Mouse (Mus musculus) forebrain, embryonic 13.5 days (tissue): Measurements from ENCODE around the gene Pstpip1. TPM values are rescaled to one million over a fixed set of nuclear protein-coding genes. Genes with fewer than 3 reads are reported as not detected.

Experiments used
- ATAC-seq: fragments of 200-750 bp; cut with Nextera tagmentation; 2 replicates; pipeline ENCODE4 v1.8.0; 2017
- H3K27ac ChIP-seq: fragments of 300-500 bp; sonication (generic); 2 replicates; pipeline ENCODE4 v1.5.1; 2015; ENCODE audit warnings: inconsistent platforms, mild to moderate bottlenecking, moderate library complexity
- H3K27me3 ChIP-seq: fragments of 300-500 bp; sonication (generic); 2 replicates; pipeline ENCODE4 v1.6.1; 2015; ENCODE audit warnings: mild to moderate bottlenecking, inconsistent platforms
- H3K36me3 ChIP-seq: fragments of 300-500 bp; sonication (generic); 2 replicates; pipeline ENCODE4 v1.6.1; 2015; ENCODE audit warnings: mild to moderate bottlenecking, inconsistent platforms; ENCODE audit not compliant: poor library complexity, severe bottlenecking
- H3K4me1 ChIP-seq: fragments of 300-500 bp; sonication (generic); 2 replicates; pipeline ENCODE4 v1.6.1; 2015; ENCODE audit warnings: inconsistent platforms
- H3K4me2 ChIP-seq: fragments of 300-500 bp; sonication (generic); 2 replicates; pipeline ENCODE4 v1.6.1; 2015; ENCODE audit warnings: inconsistent platforms, mild to moderate bottlenecking, moderate library complexity
- H3K4me3 ChIP-seq: fragments of 300-500 bp; sonication (generic); 2 replicates; pipeline ENCODE4 v1.5.1; 2015; ENCODE audit warnings: mild to moderate bottlenecking, inconsistent platforms
- H3K9ac ChIP-seq: fragments of 300-500 bp; sonication (generic); 2 replicates; pipeline ENCODE4 v1.6.1; 2015; ENCODE audit warnings: mild to moderate bottlenecking, inconsistent platforms
- H3K9me3 ChIP-seq: fragments of 300-500 bp; sonication (generic); replicated peaks from 2 replicates; pipeline ENCODE4 v1.6.1; 2016; ENCODE audit warnings: inconsistent platforms
- WGBS: fragments of 180-500 bp; shearing (Covaris S2); methylation state at CpG from one replicate; pipeline ENCODE4 v1.1.7; 2015; 5-methylcytosine and 5-hydroxymethylcytosine counted together
- polyA plus RNA-seq: library from polyadenylated mRNA; unstranded; fragments of >200 nt; fragmentation: Nextera tagmentation; extraction: Ambion mirVana; gene quantifications from 2 replicates; pipeline ENCODE4 v1.2.1, GENCODE M21; 2015

Pstpip1 gene
- 0.40 and 0.41 TPM in 2 replicates for polyA plus RNA-seq

DNA sequence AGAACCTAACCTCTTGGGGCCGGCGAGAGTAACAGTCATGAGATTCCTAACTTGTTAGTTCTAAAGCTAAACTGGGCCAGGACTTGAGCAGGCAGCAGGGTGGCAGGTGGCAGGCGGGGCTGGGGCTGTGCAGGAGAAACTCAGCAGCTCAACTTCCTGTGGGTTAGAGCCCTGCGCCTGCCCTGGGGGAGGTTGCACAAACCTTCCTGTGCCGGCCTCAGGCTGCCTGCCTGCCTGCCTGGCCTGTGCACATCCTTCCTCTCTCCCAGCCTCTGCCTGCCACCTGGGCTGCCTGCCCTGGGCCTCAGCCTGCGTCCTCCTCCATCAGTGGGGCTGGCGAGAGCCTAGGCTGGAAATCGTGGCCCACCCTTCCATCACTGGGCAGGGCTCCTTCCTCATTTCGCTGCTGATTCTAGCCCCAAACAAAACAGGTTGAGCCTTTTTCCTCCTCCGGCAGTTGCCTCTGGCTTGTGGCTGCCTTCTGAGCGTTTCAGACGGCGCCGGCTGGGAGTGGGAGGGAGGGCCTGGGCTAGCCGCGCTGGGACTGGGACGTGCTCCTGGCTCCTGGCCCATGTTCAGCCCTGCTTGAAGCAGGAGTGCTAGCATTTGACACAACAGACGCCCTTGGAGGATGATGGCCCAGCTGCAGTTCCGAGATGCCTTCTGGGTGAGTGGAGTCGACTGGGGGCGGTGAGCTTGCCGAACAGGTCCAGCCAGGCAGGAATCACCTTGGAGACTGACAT lies at the start of gene Pstpip1:
TSS of gene Pstpip1 (plus strand) at position 185 of the 743 bp plus-strand sequence.
- WGBS = 36% methylated on average over 22 of the region's 22 CpGs
- Histone ChIP-seq H3K4me1 (peaks cover 10% of the 10 kb centered on the region), H3K27ac (peak within 1 kb of the TSS; percentile 61), H3K9me3 (no peaks in the 10 kb centered on the region), H3K9ac (peak within 1 kb of the TSS; percentile 51; the same call in 1 of the 2 replicates), H3K4me3 (no peak within 1 kb of the TSS), H3K27me3 (no peaks in the 10 kb centered on the region), H3K4me2 (peak within 1 kb of the TSS; percentile 45), H3K36me3 (no peaks in the 10 kb centered on the region)
- ATAC-seq = peak; percentile 87

- H3K27me3 ChIP-seq = no peaks in the 10 kb centered on the region
- peaks cover 18% of the 10 kb centered on the region for H3K4me1 ChIP-seq
- H3K4me2 ChIP-seq = peak within 1 kb of the TSS; percentile 73
- H3K36me3 ChIP-seq = peaks cover 19% of the 10 kb centered on the region
- no peaks in the 10 kb centered on the region for H3K9me3 ChIP-seq
- H3K27ac ChIP-seq = peak within 1 kb of the TSS; percentile 97
- peak within 1 kb of the TSS; percentile 98 for H3K9ac ChIP-seq
- ATAC-seq = peak; percentile 100
- under 1% methylated on average over 35 of the region's 49 CpGs for WGBS
- peak within 1 kb of the TSS; percentile 66 for H3K4me3 ChIP-seq
Observed at GRCm38 (mm10) chr9:56041372-56042180, 48.2 kb upstream of the Pstpip1 start, which contains the start of gene Rcn2. Rcn2 (plus strand) TSS chr9:56041845.

DNA sequence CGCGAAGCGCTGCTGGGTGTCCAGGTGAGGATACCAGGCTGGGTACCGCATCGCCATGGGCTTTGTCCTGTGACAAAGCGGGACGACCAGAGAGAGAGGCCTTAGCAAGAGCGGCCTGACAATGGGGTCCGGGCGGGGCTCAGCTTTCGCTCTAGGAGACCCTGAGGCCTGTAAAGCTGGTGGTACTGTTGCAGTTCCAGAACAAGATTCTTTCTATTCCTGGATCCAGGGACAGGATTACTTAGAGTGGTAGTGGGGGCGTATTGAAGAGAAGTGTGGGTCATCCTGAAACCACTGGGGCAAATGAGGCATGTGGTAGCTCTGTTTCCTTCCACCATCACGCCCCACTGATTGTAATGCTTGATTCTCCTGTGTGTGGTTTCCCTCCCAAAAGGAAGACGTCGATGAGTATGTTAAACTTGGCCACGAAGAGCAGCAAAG lies 47.6 kb upstream of the Pstpip1 start:
- H3K9ac ChIP-seq = peak overlapping the region; percentile 98
- WGBS = under 1% methylated on average over 16 of the region's 16 CpGs
- ATAC-seq = peak; percentile 82
- H3K27ac ChIP-seq = peak overlapping the region; percentile 97
- H3K9me3 ChIP-seq = no peaks in the 10 kb centered on the region
- peaks cover 19% of the 10 kb centered on the region for H3K36me3 ChIP-seq
- no peaks in the 10 kb centered on the region for H3K27me3 ChIP-seq
- H3K4me1 ChIP-seq = peaks cover 18% of the 10 kb centered on the region
- H3K4me3 ChIP-seq = peak overlapping the region; percentile 66
- H3K4me2 ChIP-seq = peak overlapping the region; percentile 73

DNA sequence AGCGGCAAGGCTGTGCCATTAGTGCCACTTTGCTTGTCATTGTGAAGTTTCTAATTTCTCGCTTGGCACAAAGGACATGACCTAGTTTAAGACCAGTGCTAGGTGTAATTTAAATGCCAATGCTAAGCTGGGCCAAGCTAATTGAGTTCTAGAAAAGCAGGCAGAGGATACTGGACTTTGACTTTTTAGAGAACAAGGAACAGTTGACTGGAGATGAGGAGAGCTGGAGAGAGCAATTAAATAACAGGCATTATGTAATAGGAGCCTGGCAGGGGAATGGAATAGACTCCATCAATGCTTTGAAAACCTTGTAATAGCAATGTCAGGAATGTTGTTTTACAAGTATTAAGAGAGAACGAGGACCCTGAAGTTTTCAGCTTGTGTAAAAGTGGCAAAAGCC lies 36.0 kb upstream of the Pstpip1 start:
- Histone ChIP-seq H3K27ac (no peak overlapping the region), H3K36me3 (peaks cover 66% of the 10 kb centered on the region), H3K27me3 (no peaks in the 10 kb centered on the region), H3K4me3 (no peak overlapping the region), H3K4me1 (no peaks in the 10 kb centered on the region), H3K9ac (no peak overlapping the region), H3K9me3 (no peaks in the 10 kb centered on the region), H3K4me2 (no peak overlapping the region)
- no peak for ATAC-seq
- 64% methylated on average over 3 of the region's 3 CpGs for WGBS

DNA sequence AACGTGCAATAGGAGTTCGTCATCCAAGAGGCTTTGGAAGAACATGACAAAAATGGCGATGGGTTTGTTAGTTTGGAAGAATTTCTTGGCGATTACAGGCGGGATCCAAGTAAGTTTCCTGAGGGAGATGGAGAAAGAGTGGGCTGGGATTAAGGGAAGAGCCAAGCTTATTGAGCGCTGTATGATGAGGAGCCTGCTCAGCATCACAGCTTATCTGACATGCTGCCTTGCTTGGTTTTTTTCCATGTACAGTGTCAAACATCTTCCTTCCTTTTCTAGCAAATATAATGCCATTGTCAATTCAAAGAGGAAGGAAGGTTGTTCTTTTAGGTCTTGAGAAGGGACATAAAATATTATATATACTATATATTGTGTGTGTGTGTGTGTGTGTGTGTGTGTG lies 33.6 kb upstream of the Pstpip1 start:
- H3K4me3 ChIP-seq = no peak overlapping the region
- H3K27ac ChIP-seq = no peak overlapping the region
- no peaks in the 10 kb centered on the region for H3K9me3 ChIP-seq
- H3K9ac ChIP-seq = no peak overlapping the region
- WGBS = 95% methylated on average over 6 of the region's 6 CpGs
- peaks cover 82% of the 10 kb centered on the region for H3K36me3 ChIP-seq
- ATAC-seq = no peak
- no peaks in the 10 kb centered on the region for H3K4me1 ChIP-seq
- H3K4me2 ChIP-seq = no peak overlapping the region
- H3K27me3 ChIP-seq = no peaks in the 10 kb centered on the region

DNA sequence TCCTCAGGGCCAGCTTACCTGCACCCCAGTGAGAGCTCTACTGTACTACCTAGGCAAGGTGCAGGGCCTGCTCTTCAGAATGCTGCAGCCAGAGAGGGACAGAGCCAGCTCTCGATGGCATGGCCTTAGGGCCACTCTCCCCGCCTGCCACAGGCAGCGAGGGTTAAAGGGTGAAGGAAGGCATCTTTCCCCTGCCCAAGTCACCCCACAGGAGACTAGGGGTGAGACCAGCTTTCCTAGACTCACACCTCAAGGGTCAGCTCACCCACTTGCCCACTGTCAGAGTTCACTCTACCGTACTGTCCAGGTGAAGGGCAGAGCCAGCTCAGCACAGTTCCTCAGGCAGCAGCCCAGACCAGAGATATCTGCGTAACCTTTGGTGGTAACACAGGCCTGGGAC lies 27.4 kb upstream of the Pstpip1 start:
- Histone ChIP-seq H3K4me3 (no peak overlapping the region), H3K9me3 (no peaks in the 10 kb centered on the region), H3K36me3 (peaks cover 81% of the 10 kb centered on the region), H3K27me3 (no peaks in the 10 kb centered on the region), H3K4me2 (no peak overlapping the region), H3K27ac (no peak overlapping the region), H3K4me1 (no peaks in the 10 kb centered on the region), H3K9ac (no peak overlapping the region)
- 94% methylated on average over 5 of the region's 5 CpGs for WGBS
- no peak for ATAC-seq

DNA sequence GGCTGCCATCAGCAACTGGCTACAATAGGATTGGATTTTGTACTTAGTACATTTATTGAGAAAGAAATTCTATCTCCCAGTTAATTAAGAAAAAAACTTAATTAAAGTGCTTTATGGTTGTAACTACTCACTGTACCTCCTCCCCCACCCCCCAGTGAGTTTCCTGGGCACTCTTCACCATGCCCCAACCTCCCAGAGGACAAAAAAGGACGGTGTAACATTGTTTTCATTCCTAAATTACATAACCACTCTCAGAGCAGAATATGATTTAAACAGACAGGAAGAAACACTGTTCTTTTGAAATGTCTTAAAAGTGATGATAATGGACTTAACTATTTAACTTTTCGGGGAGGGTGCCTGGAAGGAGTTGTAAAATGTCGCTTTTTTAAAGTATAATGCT lies 24.8 kb upstream of the Pstpip1 start:
- H3K4me3 ChIP-seq = no peak overlapping the region
- no peak overlapping the region for H3K27ac ChIP-seq
- H3K9me3 ChIP-seq = no peaks in the 10 kb centered on the region
- H3K27me3 ChIP-seq = no peaks in the 10 kb centered on the region
- no peaks in the 10 kb centered on the region for H3K4me1 ChIP-seq
- no peak overlapping the region for H3K9ac ChIP-seq
- ATAC-seq = no peak
- no peak overlapping the region for H3K4me2 ChIP-seq
- 86% methylated on average over 3 of the region's 3 CpGs for WGBS
- peaks cover 83% of the 10 kb centered on the region for H3K36me3 ChIP-seq

GRCm38 (mm10) chr9:56067964-56068363 lies 21.8 kb upstream of the Pstpip1 start:
- H3K4me2 ChIP-seq = no peak overlapping the region

DNA sequence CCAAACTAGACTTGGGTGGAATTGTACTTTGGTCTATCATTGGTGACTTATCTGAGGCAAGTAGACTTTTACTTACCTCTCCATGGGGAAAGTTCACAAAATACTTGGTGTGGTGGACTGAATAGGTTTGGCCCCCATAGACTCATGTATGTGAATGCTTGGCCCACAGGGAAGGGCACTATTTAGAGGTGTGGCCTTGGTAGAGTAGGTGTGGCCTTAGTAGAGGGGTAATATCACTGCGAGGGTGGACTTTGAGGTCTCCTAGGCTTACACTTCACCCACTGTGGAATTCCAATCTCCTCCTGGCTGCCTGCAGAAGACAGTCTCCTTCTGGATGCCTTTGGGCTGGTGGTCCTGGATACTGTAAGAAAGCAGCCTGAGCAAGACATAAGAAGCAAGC lies 21.1 kb upstream of the Pstpip1 start:
- Histone ChIP-seq H3K27me3 (no peaks in the 10 kb centered on the region), H3K9ac (no peak overlapping the region), H3K9me3 (no peaks in the 10 kb centered on the region), H3K27ac (no peak overlapping the region), H3K4me2 (no peak overlapping the region), H3K4me3 (no peak overlapping the region), H3K4me1 (no peaks in the 10 kb centered on the region), H3K36me3 (peaks cover 73% of the 10 kb centered on the region)
- no peak for ATAC-seq
- WGBS = 95% methylated on average over 1 of the region's 1 CpGs

More at GRCm38 (mm10) chr9:56067964-56068363, 21.8 kb upstream of the Pstpip1 start:
- H3K36me3 ChIP-seq = peaks cover 78% of the 10 kb centered on the region
- no peaks in the 10 kb centered on the region for H3K9me3 ChIP-seq
- H3K4me3 ChIP-seq = no peak overlapping the region
- H3K27me3 ChIP-seq = no peaks in the 10 kb centered on the region
- no peak overlapping the region for H3K27ac ChIP-seq
- H3K4me1 ChIP-seq = no peaks in the 10 kb centered on the region
- no peak overlapping the region for H3K9ac ChIP-seq
- 89% methylated on average over 4 of the region's 4 CpGs for WGBS
- ATAC-seq = no peak

DNA sequence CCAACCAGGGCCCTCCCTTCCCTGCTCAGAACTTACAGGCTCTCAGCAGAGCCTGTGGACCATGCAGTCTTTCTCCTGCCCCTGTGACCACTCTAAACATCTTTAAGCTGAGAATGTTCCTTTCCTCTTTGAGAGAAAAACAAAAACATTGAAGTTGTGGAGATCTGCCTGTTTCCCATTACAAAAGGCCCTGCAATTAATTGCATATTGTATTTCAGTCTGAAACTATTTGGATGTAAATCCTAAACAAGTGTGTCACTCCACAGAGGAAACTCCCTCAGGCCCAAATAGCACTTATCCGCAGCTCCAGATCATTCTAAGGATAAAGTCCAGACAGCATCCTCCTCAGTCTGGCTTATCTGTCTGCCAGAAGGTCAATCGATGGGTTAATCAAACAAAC lies 16.9 kb upstream of the Pstpip1 start:
- no peaks in the 10 kb centered on the region for H3K9me3 ChIP-seq
- WGBS = 85% methylated on average over 2 of the region's 2 CpGs
- no peak overlapping the region for H3K4me2 ChIP-seq
- no peak for ATAC-seq
- H3K9ac ChIP-seq = no peak overlapping the region
- no peaks in the 10 kb centered on the region for H3K27me3 ChIP-seq
- no peak overlapping the region for H3K4me3 ChIP-seq
- no peak overlapping the region for H3K27ac ChIP-seq
- H3K36me3 ChIP-seq = peaks cover 54% of the 10 kb centered on the region
- peaks cover 14% of the 10 kb centered on the region; the same call in 1 of the 2 replicates for H3K4me1 ChIP-seq

- Histone ChIP-seq H3K4me2 (no peak overlapping the region), H3K36me3 (peaks cover 53% of the 10 kb centered on the region), H3K27ac (no peak overlapping the region), H3K9me3 (no peaks in the 10 kb centered on the region), H3K4me3 (no peak overlapping the region), H3K4me1 (peaks cover 14% of the 10 kb centered on the region; the same call in 1 of the 2 replicates), H3K9ac (no peak overlapping the region), H3K27me3 (no peaks in the 10 kb centered on the region)
- WGBS = 72% methylated on average over 12 of the region's 12 CpGs
- ATAC-seq = 0 out of 2 replicates have a peak, but pooled peaks have one; percentile 27
Observed at GRCm38 (mm10) chr9:56074863-56075262, 14.9 kb upstream of the Pstpip1 start.

GRCm38 (mm10) chr9:56075264-56075663 lies 14.5 kb upstream of the Pstpip1 start:
- Histone ChIP-seq H3K4me3 (no peak overlapping the region), H3K4me2 (no peak overlapping the region), H3K9me3 (no peaks in the 10 kb centered on the region), H3K9ac (no peak overlapping the region), H3K27ac (no peak overlapping the region), H3K36me3 (peaks cover 51% of the 10 kb centered on the region), H3K4me1 (peaks cover 14% of the 10 kb centered on the region; the same call in 1 of the 2 replicates), H3K27me3 (no peaks in the 10 kb centered on the region)
- 8% methylated on average over 4 of the region's 4 CpGs for WGBS
- ATAC-seq = peak; percentile 59
